Mouse (Mus musculus): ENCODE results near the gene Pou2f2. TPM values are rescaled to one million over a fixed set of nuclear protein-coding genes. Genes with fewer than 3 reads are reported as not detected.

The Pou2f2 gene
- total RNA-seq, 2 experiments from 2014 or later, result 0.44 to 0.60 TPM

Small RNA genes lying within 50 kb of the gene (microRNA-seq; reads per million reads assigned to microRNA genes)
- gene Mir6537, result 0 to 0.12 reads per million in 2 experiments
- gene Mir7048, result 0 to 0.60 reads per million in 2 experiments

Other genes starting within 250 kb of the Pou2f2 start
- not detected for gene Gm4881, start 235.2 kb downstream of the Pou2f2 start, total RNA-seq (2021)
- gene Rabac1, start 207.0 kb downstream of the Pou2f2 start, total RNA-seq (2021), result 100 to 1,000 TPM; 289 to 303 TPM
- under 1 TPM; 0.62 to 0.80 TPM for gene Atp1a3, start 173.8 kb downstream of the Pou2f2 start, total RNA-seq (2021)
- gene Grik5, start 107.4 kb downstream of the Pou2f2 start, total RNA-seq (2021), result 1 to 10 TPM; 5.8 to 7.6 TPM
- 10 to 100 TPM; 10.5 to 11.2 TPM for gene Zfp574, start 107.2 kb downstream of the Pou2f2 start, total RNA-seq (2021)
- 10 to 100 TPM; 17.9 to 19.2 TPM for gene Dedd2, start 40.9 kb upstream of the Pou2f2 start, total RNA-seq (2021)
- 1 to 10 TPM; 8.0 to 9.1 TPM for gene Zfp526, start 41.7 kb upstream of the Pou2f2 start, total RNA-seq (2021)
- 10 to 100 TPM; 58.6 to 66.6 TPM for gene Gsk3a, start 58.1 kb upstream of the Pou2f2 start, total RNA-seq (2021)
- gene Erf, start 71.0 kb upstream of the Pou2f2 start, total RNA-seq (2021), result 10 to 100 TPM; 32.8 to 33.2 TPM
- gene Cic, start 88.0 kb upstream of the Pou2f2 start, total RNA-seq (2021), result 10 to 100 TPM; 71.2 to 78.7 TPM
- 1 to 10 TPM; 5.1 to 5.6 TPM for gene Pafah1b3, start 118.3 kb upstream of the Pou2f2 start, total RNA-seq (2021)
- gene Prr19, start 121.7 kb upstream of the Pou2f2 start, total RNA-seq (2021), result not detected
- gene Tmem145, start 126.4 kb upstream of the Pou2f2 start, total RNA-seq (2021), result not detected
- 10 to 100 TPM; 26.7 to 29.6 TPM for gene Megf8, start 137.4 kb upstream of the Pou2f2 start, total RNA-seq (2021)
- gene Cnfn, start 190.0 kb upstream of the Pou2f2 start, total RNA-seq (2021), result not detected
- 10 to 100 TPM; 43.2 to 55.0 TPM for gene Lipe, start 219.0 kb upstream of the Pou2f2 start, total RNA-seq (2021)
- gene Cxcl17, start 233.2 kb upstream of the Pou2f2 start, total RNA-seq (2021), result not detected